Mouse (Mus musculus) ES-CJ7 (cell line): ENCODE measurements around the gene Gsdma.
"Not testable (repeated sequence)": the region's sequence is repeated elsewhere in the genome, so short reads cannot be mapped to it uniquely, and the experiment has no call there.

Experiments
- DNase-seq: peaks from one replicate; pipeline ENCODE4 v3.0.0; 2011; ENCODE audit warnings: low read depth, low spot score

The Gsdma gene

GRCm38 (mm10) chr11:98664091-98664490 is at the start of gene Gsdma:
Gene Gsdma, plus strand, starts transcription at chr11:98664351.
- DNase-seq, result no peak

- DNase-seq, result no peak
Measured at GRCm38 (mm10) chr11:98620791-98621190, 43.4 kb upstream of the Gsdma start.

- DNase-seq, result not testable (repeated sequence)
Measured at GRCm38 (mm10) chr11:98623981-98624380, 40.2 kb upstream of the Gsdma start.

- not testable (repeated sequence) for DNase-seq
Measured at GRCm38 (mm10) chr11:98624381-98624780, 39.8 kb upstream of the Gsdma start.

- DNase-seq, result no peak
Measured at GRCm38 (mm10) chr11:98625611-98626410, 38.3 kb upstream of the Gsdma start, which contains the start of the genes Gm12355 and Gsdma3. Gene Gm12355, minus strand, starts transcription at chr11:98625661. Gene Gsdma3, plus strand, starts transcription at chr11:98626360.

GRCm38 (mm10) chr11:98628706-98629105 is 35.4 kb upstream of the Gsdma start:
- no peak for DNase-seq

GRCm38 (mm10) chr11:98630646-98631045 is 33.5 kb upstream of the Gsdma start:
- DNase-seq, result no peak

- peak; percentile 25 for DNase-seq
Measured at GRCm38 (mm10) chr11:98635312-98635970, 28.7 kb upstream of the Gsdma start.

- DNase-seq, result no peak
Measured at GRCm38 (mm10) chr11:98637501-98637900, 26.6 kb upstream of the Gsdma start.

GRCm38 (mm10) chr11:98640091-98640490 is 24.1 kb upstream of the Gsdma start:
- no peak for DNase-seq

GRCm38 (mm10) chr11:98644757-98645156 is 19.4 kb upstream of the Gsdma start:
- no peak for DNase-seq

- no peak for DNase-seq
Measured at GRCm38 (mm10) chr11:98645946-98646345, 18.2 kb upstream of the Gsdma start.

- no peak for DNase-seq
Measured at GRCm38 (mm10) chr11:98646459-98646858, 17.7 kb upstream of the Gsdma start, which contains the start of gene Gsdma2. Gene Gsdma2, plus strand, starts transcription at chr11:98646759.

GRCm38 (mm10) chr11:98655076-98655475 is 9.1 kb upstream of the Gsdma start:
- peak; percentile 73 for DNase-seq

- DNase-seq, result peak; percentile 77
Measured at GRCm38 (mm10) chr11:98660517-98660916, 3.6 kb upstream of the Gsdma start.

- no peak for DNase-seq
Measured at GRCm38 (mm10) chr11:98668984-98669383, 4.8 kb downstream of the Gsdma start.

GRCm38 (mm10) chr11:98671284-98671815 is 7.2 kb downstream of the Gsdma start:
- no peak for DNase-seq

- no peak for DNase-seq
Measured at GRCm38 (mm10) chr11:98671857-98672256, 7.7 kb downstream of the Gsdma start.

GRCm38 (mm10) chr11:98672482-98672881 is 8.3 kb downstream of the Gsdma start:
- no peak for DNase-seq

GRCm38 (mm10) chr11:98673136-98673535 is 9.0 kb downstream of the Gsdma start:
- peak; percentile 69 for DNase-seq

GRCm38 (mm10) chr11:98675829-98676363 is 11.7 kb downstream of the Gsdma start:
- no peak for DNase-seq

- peak; percentile 53 for DNase-seq
Measured at GRCm38 (mm10) chr11:98680023-98680422, 15.9 kb downstream of the Gsdma start.
